Mouse (Mus musculus) heart, postnatal 0 days (tissue): ENCODE data around the gene Nr1d2.

Source experiments
- CTCF ChIP-seq: IDR thresholded peaks from 2 replicates; pipeline ENCODE4 v1.5.1; 2016; ENCODE audit warnings: antibody characterized with exemption, control low read depth, low read depth
- EP300 ChIP-seq: IDR thresholded peaks from 2 replicates; pipeline ENCODE4 v1.6.1; 2016; ENCODE audit warnings: antibody characterized with exemption, low read depth

DNA sequence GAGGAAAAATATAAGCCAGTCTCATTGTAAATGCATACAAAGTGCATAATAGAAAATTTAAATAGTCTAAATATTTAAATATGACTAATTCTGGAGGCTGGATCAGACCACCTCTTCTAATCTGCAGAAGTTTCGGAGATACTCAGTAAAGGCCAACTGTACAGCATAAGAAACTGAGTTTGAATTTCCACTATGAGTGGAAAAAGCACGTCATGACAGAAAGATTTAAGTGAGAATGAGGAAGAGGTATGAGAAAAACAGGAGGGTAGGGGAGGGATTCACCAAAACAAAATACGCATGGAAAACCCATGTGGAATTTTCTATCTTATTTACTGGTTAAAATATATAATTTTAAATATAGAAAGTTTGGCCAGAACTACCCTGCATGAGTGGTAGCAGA lies 71.3 kb downstream of the Nr1d2 start:
- TF ChIP-seq EP300 = no peak
- no peak for TF ChIP-seq CTCF
